8 mouse cellular contexts compared by ENCODE assay signal in genomic region chr14:120276343-120277080, GRCm38 (mm10). TPM values are rescaled to one million over a fixed set of nuclear protein-coding genes. Genes with fewer than 3 reads are reported as not detected.
DNase-seq lines count a peak whose midpoint lies in the region; ATAC-seq and TF ChIP-seq lines count a peak whose summit lies in the region.

No protein-coding gene starts in this region.

- peak overlapping the region; percentile 77 for H3K4me3 ChIP-seq in heart, embryonic 10.5 days
- peak overlapping the region; percentile 66 for H3K4me3 ChIP-seq in ES-Bruce4 (ENCODE audit: low read depth, low read length)
- peak overlapping the region; percentile 81 for H3K4me3 ChIP-seq in heart, embryonic 12.5 days
- peak overlapping the region; percentile 65 to 80 for H3K4me3 ChIP-seq in liver, embryonic 14.5 days (ENCODE audit: insufficient read depth in 1 of 2, low read depth in 2 of 2, low read length in 2 of 2)
- H3K4me3 ChIP-seq in stomach, embryonic 14.5 days (ENCODE audit: low read depth, low read length), result peak overlapping the region; percentile 75

- H3K9me3 ChIP-seq in heart, embryonic 10.5 days, result no peaks in the 10 kb centered on the region
- H3K9me3 ChIP-seq in ES-Bruce4 (replicated peaks; ENCODE audit: control insufficient read depth, insufficient read depth, low read length, poor library complexity, severe bottlenecking), result no peaks in the 10 kb centered on the region
- no peaks in the 10 kb centered on the region for H3K9me3 ChIP-seq in heart, embryonic 12.5 days (replicated peaks)
- H3K9me3 ChIP-seq in liver, embryonic 14.5 days (ENCODE audit: control insufficient read depth, low read length), result no peaks in the 10 kb centered on the region
- no peaks in the 10 kb centered on the region for H3K9me3 ChIP-seq in stomach, embryonic 14.5 days (ENCODE audit: control insufficient read depth, low read depth, low read length)

- peak overlapping the region; percentile 91 for H3K27ac ChIP-seq in heart, embryonic 10.5 days
- no peak overlapping the region for H3K27ac ChIP-seq in ES-Bruce4 (ENCODE audit: insufficient read depth, low read length)
- H3K27ac ChIP-seq in heart, embryonic 12.5 days (ENCODE audit: poor library complexity, severe bottlenecking), result peak overlapping the region; percentile 99
- H3K27ac ChIP-seq in liver, embryonic 14.5 days, result peak overlapping the region; percentile 72
- H3K27ac ChIP-seq in stomach, embryonic 14.5 days (ENCODE audit: low read length), result peak overlapping the region; percentile 95

- TF ChIP-seq EP300 in ES-Bruce4 (IDR thresholded peaks at IDR 0.05; ENCODE audit: insufficient read depth, low read depth, low read length), result no peak
- TF ChIP-seq EP300 in liver, embryonic 14.5 days (IDR thresholded peaks at IDR 0.05; ENCODE audit: low read depth), result no peak

- DNase-seq in heart, embryonic 10.5 days (ENCODE audit: low spot score), result no peak
- no peak for DNase-seq in heart, postnatal 14 days
- peak in 1 of 3 experiments; percentile 33 for DNase-seq in liver, embryonic 14.5 days (ENCODE audit: low read depth in 3 of 3, low spot score in 3 of 3)
- DNase-seq in cerebellum, postnatal 10 days, result no peak
- DNase-seq in adrenal gland, adult 8-10 months, result no peak

- H3K9ac ChIP-seq in ES-Bruce4 (ENCODE audit: low read depth, poor library complexity, severe bottlenecking), result peak overlapping the region; percentile 48
- H3K9ac ChIP-seq in heart, embryonic 12.5 days, result peak overlapping the region; percentile 93
- peak overlapping the region; percentile 74 for H3K9ac ChIP-seq in liver, embryonic 14.5 days (replicated peaks)
- peak overlapping the region; percentile 72 for H3K9ac ChIP-seq in stomach, embryonic 14.5 days (replicated peaks; ENCODE audit: low read depth, low read length)

- 0 out of 2 replicates have a peak, but pooled peaks cover 2% of the 10 kb centered on the region for H3K36me3 ChIP-seq in heart, embryonic 10.5 days
- no peaks in the 10 kb centered on the region for H3K36me3 ChIP-seq in ES-Bruce4 (ENCODE audit: control insufficient read depth, insufficient read depth, low read length, poor library complexity, severe bottlenecking)
- no peaks in the 10 kb centered on the region for H3K36me3 ChIP-seq in heart, embryonic 12.5 days
- H3K36me3 ChIP-seq in liver, embryonic 14.5 days (replicated peaks; ENCODE audit: control insufficient read depth, insufficient read depth, low read depth), result no peaks in the 10 kb centered on the region
- H3K36me3 ChIP-seq in stomach, embryonic 14.5 days (ENCODE audit: control insufficient read depth, insufficient read depth, low read length), result no peaks in the 10 kb centered on the region

- H3K27me3 ChIP-seq in heart, embryonic 10.5 days (ENCODE audit: insufficient read depth, poor library complexity, severe bottlenecking), result no peaks in the 10 kb centered on the region
- H3K27me3 ChIP-seq in ES-Bruce4 (ENCODE audit: control insufficient read depth, insufficient read depth, low read length, poor library complexity, severe bottlenecking), result no peaks in the 10 kb centered on the region
- H3K27me3 ChIP-seq in heart, embryonic 12.5 days (replicated peaks), result no peaks in the 10 kb centered on the region
- no peaks in the 10 kb centered on the region for H3K27me3 ChIP-seq in liver, embryonic 14.5 days (ENCODE audit: control insufficient read depth, insufficient read depth, low read length)
- H3K27me3 ChIP-seq in stomach, embryonic 14.5 days (ENCODE audit: control insufficient read depth, insufficient read depth, low read length), result no peaks in the 10 kb centered on the region

- WGBS in heart, embryonic 10.5 days, result 16% methylated on average over 10 of the region's 10 CpGs
- WGBS in heart, embryonic 12.5 days, result 9% methylated on average over 10 of the region's 10 CpGs
- 3% methylated on average over 10 of the region's 10 CpGs for WGBS in liver, embryonic 14.5 days (ENCODE audit: insufficient replicate concordance)
- under 1% methylated on average over 10 of the region's 10 CpGs for WGBS in stomach, embryonic 14.5 days

- H3K4me1 ChIP-seq in heart, embryonic 10.5 days, result peaks cover 44% of the 10 kb centered on the region
- H3K4me1 ChIP-seq in ES-Bruce4 (ENCODE audit: control insufficient read depth, insufficient read depth, low read length), result peaks cover 7% of the 10 kb centered on the region
- H3K4me1 ChIP-seq in heart, embryonic 12.5 days (replicated peaks), result peaks cover 52% of the 10 kb centered on the region
- H3K4me1 ChIP-seq in liver, embryonic 14.5 days (replicated peaks; ENCODE audit: control insufficient read depth in 2 of 2, insufficient read depth in 2 of 2, low read length in 1 of 2), result peaks cover 26 to 33% of the 10 kb centered on the region in 2 experiments
- peaks cover 43% of the 10 kb centered on the region for H3K4me1 ChIP-seq in stomach, embryonic 14.5 days (ENCODE audit: control insufficient read depth, insufficient read depth, low read length)

- no peak for TF ChIP-seq POLR2A in ES-Bruce4 (IDR thresholded peaks at IDR 0.05; ENCODE audit: insufficient read depth, low read length)

- intact Hi-C loops in heart, postnatal 14 days (cut with DNase I), result loop anchor here (5.0 kb wide), 4 partner anchors 36 to 201 kb away; partner anchors contain the start of gene Rap2a

- peak overlapping the region; percentile 99 for H3K4me2 ChIP-seq in heart, embryonic 12.5 days
- H3K4me2 ChIP-seq in liver, embryonic 14.5 days (ENCODE audit: low read depth), result peak overlapping the region; percentile 90
- H3K4me2 ChIP-seq in stomach, embryonic 14.5 days (replicated peaks; ENCODE audit: low read depth, low read length), result peak overlapping the region; percentile 96

- no peak for TF ChIP-seq CTCF in ES-Bruce4 (IDR thresholded peaks at IDR 0.05; ENCODE audit: low read depth, low read length)
- TF ChIP-seq CTCF in liver, embryonic 14.5 days (IDR thresholded peaks at IDR 0.05; ENCODE audit: low read depth), result no peak

- ATAC-seq in heart, embryonic 12.5 days (ENCODE audit: insufficient number of reproducible peaks, low FRiP score), result no peak
- ATAC-seq in liver, embryonic 14.5 days (ENCODE audit: insufficient read depth), result no peak
- no peak for ATAC-seq in stomach, embryonic 14.5 days (ENCODE audit: insufficient number of reproducible peaks, insufficient read depth, low FRiP score, low read depth)

RNA-seq across cellular contexts. Expression of gene Mbnl2, which starts 1.0 kb away (rescaled TPM):
- polyA plus RNA-seq in heart, embryonic 10.5 days (2016; fragmentation: Nextera tagmentation; extraction: Ambion mirVana), result 71.5 and 91.4 TPM in 2 replicates
- total RNA-seq in heart, postnatal 14 days (2021), result 100 to 1,000 TPM; 237 to 252 TPM
- 61.8 and 65.4 TPM in 2 replicates for polyA plus RNA-seq in ES-Bruce4 (2011; ENCODE audit: insufficient read depth, insufficient read length, low read depth, missing spikeins)
- 108 and 114 TPM in 2 replicates for polyA plus RNA-seq in heart, embryonic 12.5 days (2016; fragmentation: Nextera tagmentation; extraction: Ambion mirVana)
- polyA plus RNA-seq in liver, embryonic 14.5 days (2012; rRNA removed), result 6.5 and 6.8 TPM in 2 replicates
- polyA plus RNA-seq in liver, embryonic 14.5 days (2014; fragmentation: Nextera tagmentation; extraction: Ambion mirVana), result 13.5 and 13.7 TPM in 2 replicates
- 119 and 134 TPM in 2 replicates for polyA plus RNA-seq in stomach, embryonic 14.5 days (2014; fragmentation: Nextera tagmentation; extraction: Ambion mirVana)
- total RNA-seq in adrenal gland, adult 8-10 months (2022), result 100 to 1,000 TPM; 203 to 240 (median 218) TPM
